Mouse (Mus musculus) thymus, adult 2 months (tissue): ENCODE data around the gene Srrm3. TPM values are rescaled to one million over a fixed set of nuclear protein-coding genes. Genes with fewer than 3 reads are reported as not detected.

Experiments
- DNase-seq: peaks from one replicate; pipeline ENCODE4 v3.0.0; 2021
- H3K27ac ChIP-seq: fragments of 200-500 bp; 2 replicates; pipeline ENCODE4 v1.5.1; 2012; ENCODE audit warnings: low read length, control low read depth; ENCODE audit not compliant: control insufficient read depth, insufficient read depth
- H3K27me3 ChIP-seq: fragments of 200-500 bp; 2 replicates; pipeline ENCODE4 v1.6.1; 2012; ENCODE audit warnings: mild to moderate bottlenecking, low read length, moderate library complexity, mixed read lengths; ENCODE audit not compliant: control insufficient read depth, insufficient read depth
- H3K36me3 ChIP-seq: fragments of 200-500 bp; 2 replicates; pipeline ENCODE4 v1.6.1; 2012; ENCODE audit warnings: mild to moderate bottlenecking, low read length, moderate library complexity; ENCODE audit not compliant: control insufficient read depth, insufficient read depth
- H3K4me1 ChIP-seq: fragments of 200-500 bp; replicated peaks from 2 replicates; pipeline ENCODE4 v1.6.1; 2012; ENCODE audit warnings: low read length; ENCODE audit not compliant: control insufficient read depth, insufficient read depth
- H3K4me3 ChIP-seq: fragments of 200-500 bp; 2 replicates; pipeline ENCODE4 v1.5.1; 2012; ENCODE audit warnings: mild to moderate bottlenecking, low read length, control low read depth, moderate library complexity; ENCODE audit not compliant: control insufficient read depth, insufficient read depth
- CTCF ChIP-seq: fragments of 200-500 bp; IDR thresholded peaks from 2 replicates; pipeline ENCODE4 v1.5.1; 2012; ENCODE audit warnings: mild to moderate bottlenecking, control low read depth, low read length, moderate library complexity, borderline replicate concordance; ENCODE audit not compliant: control insufficient read depth, poor library complexity, insufficient read depth; ENCODE audit errors: extremely low read depth
- POLR2A ChIP-seq: fragments of 200-500 bp; IDR thresholded peaks from 2 replicates; pipeline ENCODE4 v1.6.1; 2012; ENCODE audit warnings: mild to moderate bottlenecking, low read length, control low read depth, moderate library complexity; ENCODE audit not compliant: control insufficient read depth, poor library complexity, insufficient read depth; ENCODE audit errors: extremely low read depth
- WGBS: fragments of 180-500 bp; shearing (Covaris S2); methylation state at CpG from one replicate; pipeline ENCODE4 v1.1.7; 2018; 5-methylcytosine and 5-hydroxymethylcytosine counted together
- polyA plus RNA-seq: library from polyadenylated mRNA; depleted of rRNA; stranded (reverse); fragments of >200 nt; gene quantifications from 2 replicates; pipeline ENCODE4 v1.2.3, GENCODE M21; 2012

The Srrm3 gene
- polyA plus RNA-seq, 1 experiment = 0.28 TPM

DNA sequence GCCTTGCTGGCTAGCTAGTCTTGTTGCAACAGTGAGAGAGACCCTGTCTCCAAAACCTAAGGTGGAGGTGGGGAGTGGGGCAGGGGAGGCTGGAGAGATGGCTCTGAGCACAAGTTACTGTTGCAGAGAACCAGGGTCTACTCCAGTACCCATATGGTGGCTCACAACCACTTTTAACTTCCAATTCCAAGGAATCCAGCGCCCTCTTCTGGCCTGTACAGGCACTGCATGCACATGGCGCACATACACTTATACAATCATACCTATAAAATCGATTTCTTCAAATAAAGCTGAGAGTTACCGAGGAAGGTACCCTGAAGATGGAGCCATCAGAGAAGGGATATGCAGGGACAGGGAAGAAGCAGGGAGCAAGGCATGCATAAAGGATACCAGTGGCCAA, 40.8 kb downstream of the Srrm3 start:
- TF ChIP-seq POLR2A = no peak
- DNase-seq = no peak
- peaks cover 6% of the 10 kb centered on the region; the same call in 1 of the 2 replicates for H3K27me3 ChIP-seq
- no peaks in the 10 kb centered on the region for H3K36me3 ChIP-seq
- no peaks in the 10 kb centered on the region for H3K4me1 ChIP-seq
- H3K27ac ChIP-seq = no peak overlapping the region
- 76% methylated on average over 4 of the region's 4 CpGs for WGBS
- no peak overlapping the region for H3K4me3 ChIP-seq

DNA sequence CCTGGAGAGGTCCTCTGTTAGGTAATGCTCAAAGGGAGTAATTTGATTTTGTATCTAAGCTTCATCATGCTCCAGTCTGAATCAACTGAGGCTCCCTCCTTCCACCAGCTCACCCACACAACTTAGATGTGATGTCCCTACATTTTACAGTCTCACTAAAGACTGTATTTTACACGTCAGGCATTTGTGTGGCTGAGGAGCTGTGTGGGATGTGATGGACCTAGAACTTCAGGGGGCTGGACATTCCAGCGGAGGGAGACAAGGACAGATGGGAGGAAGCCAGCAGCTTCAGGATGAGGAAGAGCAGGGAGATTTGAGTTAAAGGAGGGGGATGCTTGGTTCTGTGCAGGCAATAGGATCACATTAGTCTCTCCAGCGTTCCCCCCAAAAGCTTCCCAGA, 41.2 kb downstream of the Srrm3 start:
- Histone ChIP-seq H3K27me3 (peaks cover 6% of the 10 kb centered on the region; the same call in 1 of the 2 replicates), H3K4me3 (no peak overlapping the region), H3K4me1 (no peaks in the 10 kb centered on the region), H3K27ac (no peak overlapping the region), H3K36me3 (no peaks in the 10 kb centered on the region)
- no peak for DNase-seq
- 88% methylated on average over 3 of the region's 3 CpGs for WGBS
- TF ChIP-seq CTCF (no peak), POLR2A (no peak)

- H3K27me3 ChIP-seq = peaks cover 6% of the 10 kb centered on the region; the same call in 1 of the 2 replicates
- WGBS = 4% methylated on average over 15 of the region's 15 CpGs
Measured at GRCm38 (mm10) chr5:135851024-135851423, 44.3 kb downstream of the Srrm3 start.

GRCm38 (mm10) chr5:135851481-135851880, 44.8 kb downstream of the Srrm3 start:
- Histone ChIP-seq H3K4me1 (no peaks in the 10 kb centered on the region), H3K27me3 (peaks cover 8% of the 10 kb centered on the region; the same call in 1 of the 2 replicates), H3K27ac (no peak overlapping the region), H3K36me3 (no peaks in the 10 kb centered on the region), H3K4me3 (no peak overlapping the region)
- DNase-seq = no peak
- WGBS = 7% methylated on average over 14 of the region's 14 CpGs
- TF ChIP-seq CTCF (no peak), POLR2A (no peak)

More at GRCm38 (mm10) chr5:135851024-135851423, 44.3 kb downstream of the Srrm3 start:
- DNase-seq = no peak
- H3K4me3 ChIP-seq = no peak overlapping the region
- no peak for TF ChIP-seq POLR2A
- no peak for TF ChIP-seq CTCF
- H3K27ac ChIP-seq = no peak overlapping the region
- H3K4me1 ChIP-seq = no peaks in the 10 kb centered on the region
- no peaks in the 10 kb centered on the region for H3K36me3 ChIP-seq

GRCm38 (mm10) chr5:135852421-135852820, 45.7 kb downstream of the Srrm3 start:
- TF ChIP-seq CTCF (no peak), POLR2A (no peak)
- 9% methylated on average over 10 of the region's 10 CpGs for WGBS
- DNase-seq = no peak
- H3K27me3 ChIP-seq = peaks cover 9% of the 10 kb centered on the region; the same call in 1 of the 2 replicates
- no peaks in the 10 kb centered on the region for H3K4me1 ChIP-seq
- H3K36me3 ChIP-seq = no peaks in the 10 kb centered on the region
- no peak overlapping the region for H3K27ac ChIP-seq
- no peak overlapping the region for H3K4me3 ChIP-seq

DNA sequence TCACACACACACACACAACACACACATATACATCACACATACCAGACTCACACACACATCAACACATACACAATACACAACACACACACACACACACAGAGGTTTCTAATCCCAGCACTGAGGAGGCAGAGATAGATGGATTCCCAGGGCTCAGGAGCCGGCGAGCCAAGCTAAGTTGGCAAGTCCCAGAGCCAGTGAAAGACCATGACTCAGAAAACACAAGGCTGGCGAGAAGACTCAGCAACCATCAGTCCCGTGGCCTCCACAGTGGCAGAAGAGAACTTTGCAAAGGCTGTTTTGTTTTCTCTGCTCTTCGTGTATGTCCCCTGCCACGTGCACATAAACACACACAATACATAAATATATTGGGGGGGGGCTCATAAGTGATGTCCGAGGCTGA, 47.0 kb downstream of the Srrm3 start:
- no peak overlapping the region for H3K4me3 ChIP-seq
- H3K36me3 ChIP-seq = no peaks in the 10 kb centered on the region
- H3K4me1 ChIP-seq = no peaks in the 10 kb centered on the region
- H3K27ac ChIP-seq = no peak overlapping the region
- WGBS = 60% methylated on average over 7 of the region's 7 CpGs
- TF ChIP-seq CTCF (no peak), POLR2A (no peak)
- no peak for DNase-seq
- H3K27me3 ChIP-seq = peaks cover 9% of the 10 kb centered on the region; the same call in 1 of the 2 replicates

DNA sequence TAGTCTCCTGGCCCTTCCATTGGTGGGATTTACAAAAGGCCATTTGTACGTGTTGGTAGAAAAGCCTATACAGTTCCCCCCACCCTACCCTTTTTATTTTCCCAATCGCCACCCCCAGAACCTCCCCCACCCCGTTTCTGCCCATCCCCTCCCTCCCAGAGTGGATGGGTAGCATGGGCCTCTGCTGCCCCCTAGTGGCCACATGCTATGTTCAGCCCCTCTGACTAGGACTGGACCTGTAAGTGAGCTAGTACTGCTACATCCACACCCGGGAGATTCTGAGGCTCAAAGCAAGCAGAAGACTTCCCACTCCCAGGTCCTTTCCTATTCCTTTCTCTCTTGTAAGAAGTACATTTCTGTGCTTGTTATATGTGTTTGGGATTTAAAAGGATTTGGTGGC, 48.5 kb downstream of the Srrm3 start:
- H3K4me1 ChIP-seq = no peaks in the 10 kb centered on the region
- no peak overlapping the region for H3K27ac ChIP-seq
- no peak overlapping the region for H3K4me3 ChIP-seq
- WGBS = 0% methylated on average over 4 of the region's 4 CpGs
- peak; percentile 67 for DNase-seq
- peaks cover 9% of the 10 kb centered on the region; the same call in 1 of the 2 replicates for H3K27me3 ChIP-seq
- TF ChIP-seq POLR2A (no peak), CTCF (peak; percentile 70; the same call in 1 of the 2 replicates)
- no peaks in the 10 kb centered on the region for H3K36me3 ChIP-seq
